Mouse (Mus musculus) heart, embryonic 12.5 days (tissue): Measurements from ENCODE around the gene Zfp607b. TPM values are rescaled to one million over a fixed set of nuclear protein-coding genes. Genes with fewer than 3 reads are reported as not detected.
A peak's percentile ranks its signal among the peaks of the same experiment; 100 is the strongest.

Experiments used
- ATAC-seq: fragments of 200-750 bp; cut with Nextera tagmentation; 2 replicates; pipeline ENCODE4 v1.8.0; 2017; ENCODE audit warnings: moderate TSS enrichment, moderate library complexity; ENCODE audit not compliant: insufficient number of reproducible peaks, low FRiP score
- H3K27ac ChIP-seq: fragments of 300-500 bp; sonication (generic); 2 replicates; pipeline ENCODE4 v1.5.1; 2016; ENCODE audit warnings: mild to moderate bottlenecking, moderate library complexity; ENCODE audit not compliant: poor library complexity, severe bottlenecking
- H3K27me3 ChIP-seq: fragments of 300-500 bp; sonication (generic); replicated peaks from 2 replicates; pipeline ENCODE4 v1.6.1; 2016; ENCODE audit warnings: mild to moderate bottlenecking, moderate library complexity
- H3K36me3 ChIP-seq: fragments of 300-500 bp; sonication (generic); 2 replicates; pipeline ENCODE4 v1.6.1; 2016; ENCODE audit warnings: mild to moderate bottlenecking, moderate library complexity
- H3K4me1 ChIP-seq: fragments of 300-500 bp; sonication (generic); replicated peaks from 2 replicates; pipeline ENCODE4 v1.6.1; 2016; ENCODE audit warnings: mild to moderate bottlenecking
- H3K4me2 ChIP-seq: fragments of 300-500 bp; sonication (generic); 2 replicates; pipeline ENCODE4 v1.6.1; 2016; ENCODE audit warnings: mild to moderate bottlenecking, moderate library complexity
- H3K4me3 ChIP-seq: fragments of 300-500 bp; sonication (generic); 2 replicates; pipeline ENCODE4 v1.5.1; 2016; ENCODE audit warnings: mild to moderate bottlenecking
- H3K9ac ChIP-seq: fragments of 300-500 bp; sonication (generic); 2 replicates; pipeline ENCODE4 v1.6.1; 2016; ENCODE audit warnings: mild to moderate bottlenecking, moderate library complexity
- H3K9me3 ChIP-seq: fragments of 300-500 bp; sonication (generic); replicated peaks from 2 replicates; pipeline ENCODE4 v1.6.1; 2016; ENCODE audit warnings: mild to moderate bottlenecking, moderate library complexity
- WGBS: fragments of 180-500 bp; shearing (Covaris S2); methylation state at CpG from one replicate; pipeline ENCODE4 v1.1.7; 2016; 5-methylcytosine and 5-hydroxymethylcytosine counted together
- polyA plus RNA-seq: library from polyadenylated mRNA; unstranded; fragments of >200 nt; fragmentation: Nextera tagmentation; extraction: Ambion mirVana; gene quantifications from 2 replicates; pipeline ENCODE4 v1.2.1, GENCODE M21; 2016

Zfp607b gene
- polyA plus RNA-seq = 1.7 and 2.8 TPM in 2 replicates

DNA sequence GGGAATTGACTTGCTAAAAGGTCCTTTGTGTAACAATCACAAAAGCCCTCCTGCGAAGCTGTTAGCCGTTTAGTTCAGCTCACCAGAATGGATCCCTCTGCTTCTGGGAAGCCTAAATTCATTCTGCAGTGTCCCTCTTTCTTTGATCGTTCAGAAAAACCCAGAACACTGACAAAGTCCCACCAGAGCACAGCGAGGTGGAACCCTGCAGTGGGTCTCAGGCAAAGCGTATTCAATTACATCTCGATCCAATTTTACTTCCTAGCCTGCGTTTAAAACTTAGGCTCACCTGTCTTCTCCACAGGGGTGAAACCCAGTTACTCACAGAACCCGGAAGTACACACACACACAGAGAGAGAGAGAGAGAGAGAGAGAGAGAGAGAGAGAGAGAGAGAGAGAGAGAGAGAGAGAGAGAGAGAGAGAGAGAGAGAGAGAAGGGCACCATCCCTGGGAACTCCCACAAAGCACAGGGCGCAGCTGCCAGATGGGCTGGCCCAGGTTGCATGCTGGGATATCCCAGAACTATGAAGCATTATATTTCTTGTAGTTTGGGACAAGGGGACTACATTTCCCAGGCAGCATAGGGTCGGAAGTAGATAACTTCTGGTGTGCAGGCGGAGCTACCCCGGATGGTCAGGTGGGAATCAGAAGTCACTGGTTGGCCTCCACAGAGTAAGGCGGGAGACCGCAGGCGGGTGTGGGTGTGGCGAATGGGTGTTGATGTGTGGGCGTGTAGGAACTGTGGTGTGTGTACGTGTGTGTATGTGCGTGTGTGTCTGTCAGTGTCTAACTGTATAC is at the start of gene Zfp607b:
Gene Zfp607b (plus strand): TSS at position 526 of the 798 bp plus-strand sequence.
- peak within 1 kb of the TSS; percentile 71 for H3K9ac ChIP-seq
- peak within 1 kb of the TSS; percentile 63 for H3K27ac ChIP-seq
- H3K9me3 ChIP-seq = no peaks in the 10 kb centered on the region
- peak within 1 kb of the TSS; percentile 86 for H3K4me2 ChIP-seq
- ATAC-seq = peak; percentile 99
- WGBS = 2% methylated on average over 19 of the region's 19 CpGs
- H3K4me1 ChIP-seq = peaks cover 4% of the 10 kb centered on the region; the same call in 1 of the 2 replicates
- H3K4me3 ChIP-seq = peak within 1 kb of the TSS; percentile 60
- no peaks in the 10 kb centered on the region for H3K36me3 ChIP-seq
- peaks cover 7% of the 10 kb centered on the region for H3K27me3 ChIP-seq

DNA sequence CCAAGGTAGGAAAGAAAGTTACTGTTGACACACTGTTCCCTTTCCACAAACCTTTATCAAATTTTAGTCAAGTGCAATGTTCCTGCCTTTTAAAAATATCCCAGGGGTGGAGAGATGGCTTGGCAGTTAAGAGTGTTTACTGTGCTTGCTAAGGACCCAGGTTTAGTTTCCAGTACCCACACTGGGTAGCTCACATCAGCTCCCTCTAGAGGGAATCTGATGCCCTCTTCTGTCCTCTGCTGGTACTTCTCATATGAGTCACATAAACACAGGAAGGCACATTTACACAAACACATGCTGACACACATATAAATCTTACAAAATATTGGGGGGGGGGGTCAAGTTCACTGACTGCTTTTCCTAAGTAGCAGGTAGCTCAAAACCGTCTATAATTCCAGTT is 44.7 kb upstream of the Zfp607b start:
- no peak overlapping the region for H3K4me2 ChIP-seq
- H3K9ac ChIP-seq = no peak overlapping the region
- H3K36me3 ChIP-seq = peaks cover 6% of the 10 kb centered on the region
- H3K4me1 ChIP-seq = no peaks in the 10 kb centered on the region
- no peak for ATAC-seq
- peaks cover 3% of the 10 kb centered on the region; the same call in 1 of the 2 replicates for H3K9me3 ChIP-seq
- H3K27ac ChIP-seq = no peak overlapping the region
- WGBS = 48% methylated on average over 1 of the region's 1 CpGs
- no peak overlapping the region for H3K4me3 ChIP-seq
- no peaks in the 10 kb centered on the region for H3K27me3 ChIP-seq

DNA sequence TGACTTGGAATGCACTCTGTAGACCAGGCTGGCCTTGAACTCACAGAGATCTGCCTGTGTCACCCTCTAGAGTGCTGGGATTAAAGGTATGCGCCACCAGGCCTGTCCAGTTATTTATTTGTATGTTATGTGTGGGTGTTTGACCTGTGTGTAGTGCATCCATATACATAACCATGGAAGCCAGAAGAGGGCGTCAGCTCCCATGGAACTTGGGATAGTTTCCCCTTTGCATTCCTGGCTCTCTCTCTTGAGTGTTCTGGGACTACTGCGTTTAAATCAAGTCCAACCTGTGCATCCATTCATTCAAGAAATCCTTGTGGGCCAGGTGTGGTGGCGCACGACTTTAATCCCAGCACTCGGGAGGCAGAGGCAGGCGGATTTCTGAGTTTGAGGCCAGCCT is 42.6 kb upstream of the Zfp607b start:
- no peak for ATAC-seq
- H3K9me3 ChIP-seq = peaks cover 3% of the 10 kb centered on the region; the same call in 1 of the 2 replicates
- 75% methylated on average over 7 of the region's 7 CpGs for WGBS
- H3K4me2 ChIP-seq = no peak overlapping the region
- no peaks in the 10 kb centered on the region for H3K4me1 ChIP-seq
- H3K27me3 ChIP-seq = peaks cover 14% of the 10 kb centered on the region
- no peak overlapping the region for H3K4me3 ChIP-seq
- no peaks in the 10 kb centered on the region for H3K36me3 ChIP-seq
- H3K9ac ChIP-seq = no peak overlapping the region
- no peak overlapping the region for H3K27ac ChIP-seq

DNA sequence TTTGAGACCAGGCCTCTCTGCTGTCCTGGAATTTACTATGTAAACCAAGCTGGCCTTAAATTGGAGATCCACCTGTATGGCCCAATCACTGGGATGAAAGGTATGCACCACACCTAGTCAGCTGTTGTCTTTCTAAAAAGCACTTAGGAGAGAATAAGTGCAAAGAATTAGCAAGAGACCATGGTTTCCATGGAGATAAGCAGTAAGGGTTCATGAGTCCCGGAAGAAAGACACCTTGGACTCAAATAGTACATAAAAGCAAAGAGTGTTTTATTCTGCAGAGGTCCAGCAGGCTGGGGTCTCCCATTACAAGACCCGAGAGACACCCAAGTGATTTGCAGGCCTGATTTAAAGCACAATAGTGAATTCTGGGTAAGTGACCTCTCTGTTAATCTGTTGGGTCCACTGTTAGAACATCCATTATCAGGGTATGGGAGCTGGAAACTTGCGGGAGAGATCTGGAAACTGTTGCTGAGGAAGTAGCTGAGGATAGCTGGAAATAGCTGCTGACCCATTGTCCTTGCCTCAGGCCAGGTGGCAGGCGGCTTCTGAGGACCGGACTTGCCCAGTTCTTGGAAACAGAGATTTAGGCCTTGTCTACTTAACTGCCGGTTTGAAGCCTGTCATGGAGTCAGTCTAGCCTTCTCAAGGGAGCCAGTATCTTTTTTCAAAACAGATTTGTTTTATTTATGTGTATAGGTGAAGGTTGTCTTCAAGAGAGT is 41.7 kb upstream of the Zfp607b start:
- Histone ChIP-seq H3K4me1 (no peaks in the 10 kb centered on the region), H3K4me2 (no peak overlapping the region), H3K36me3 (no peaks in the 10 kb centered on the region), H3K9ac (no peak overlapping the region), H3K4me3 (no peak overlapping the region), H3K9me3 (peaks cover 3% of the 10 kb centered on the region; the same call in 1 of the 2 replicates), H3K27ac (no peak overlapping the region), H3K27me3 (peaks cover 21% of the 10 kb centered on the region)
- ATAC-seq = no peak
- WGBS = 73% methylated on average over 6 of the region's 6 CpGs

DNA sequence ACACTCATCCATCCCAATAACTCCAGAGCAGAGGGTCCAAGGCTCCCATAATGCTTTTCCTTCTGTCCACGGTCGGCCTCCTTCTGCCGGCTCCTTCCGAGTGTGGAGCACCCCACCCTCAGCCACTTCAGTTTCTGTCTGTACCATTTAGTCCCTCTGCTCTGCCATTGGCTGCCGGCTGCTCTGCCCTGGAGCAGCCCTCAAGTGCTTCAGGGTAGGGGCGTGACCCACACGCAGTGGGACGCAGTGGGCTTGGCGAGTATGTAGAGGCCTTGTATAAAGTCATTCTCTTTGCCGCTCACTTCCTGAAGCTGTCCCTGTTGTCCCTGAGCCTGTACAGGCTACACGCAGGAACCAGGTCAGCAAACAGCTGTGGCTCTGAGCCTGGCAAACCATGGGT is 39.4 kb upstream of the Zfp607b start:
- H3K27ac ChIP-seq = no peak overlapping the region
- no peaks in the 10 kb centered on the region for H3K9me3 ChIP-seq
- ATAC-seq = no peak
- no peak overlapping the region for H3K4me2 ChIP-seq
- H3K4me3 ChIP-seq = no peak overlapping the region
- H3K4me1 ChIP-seq = peaks cover 5% of the 10 kb centered on the region
- peaks cover 43% of the 10 kb centered on the region for H3K27me3 ChIP-seq
- WGBS = 77% methylated on average over 11 of the region's 11 CpGs
- H3K36me3 ChIP-seq = no peaks in the 10 kb centered on the region
- H3K9ac ChIP-seq = no peak overlapping the region

DNA sequence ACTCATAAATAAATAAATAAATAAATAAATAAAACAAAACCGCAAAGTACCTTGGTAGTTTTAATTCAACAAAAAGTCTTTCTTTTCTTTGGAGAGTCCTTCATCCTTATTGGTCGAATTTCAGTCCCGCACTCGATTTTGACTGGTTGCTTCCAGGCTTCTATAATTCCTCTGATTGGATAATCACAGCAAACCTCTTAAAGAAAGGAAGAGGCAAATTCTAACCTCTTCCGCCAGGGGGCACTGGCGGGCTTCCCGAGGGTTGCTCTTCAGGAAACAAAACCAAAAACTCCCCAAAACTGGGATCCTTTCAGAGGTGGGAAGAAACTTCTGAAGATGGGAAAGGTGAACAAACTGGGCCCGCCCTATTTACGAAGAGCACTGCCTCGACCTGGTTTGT is 38.2 kb upstream of the Zfp607b start:
- Histone ChIP-seq H3K27me3 (peaks cover 56% of the 10 kb centered on the region), H3K4me3 (no peak overlapping the region), H3K9ac (no peak overlapping the region), H3K9me3 (no peaks in the 10 kb centered on the region), H3K4me2 (peak overlapping the region; percentile 15; the same call in 1 of the 2 replicates), H3K4me1 (peaks cover 5% of the 10 kb centered on the region), H3K27ac (no peak overlapping the region), H3K36me3 (no peaks in the 10 kb centered on the region)
- WGBS = 3% methylated on average over 10 of the region's 10 CpGs
- no peak for ATAC-seq

DNA sequence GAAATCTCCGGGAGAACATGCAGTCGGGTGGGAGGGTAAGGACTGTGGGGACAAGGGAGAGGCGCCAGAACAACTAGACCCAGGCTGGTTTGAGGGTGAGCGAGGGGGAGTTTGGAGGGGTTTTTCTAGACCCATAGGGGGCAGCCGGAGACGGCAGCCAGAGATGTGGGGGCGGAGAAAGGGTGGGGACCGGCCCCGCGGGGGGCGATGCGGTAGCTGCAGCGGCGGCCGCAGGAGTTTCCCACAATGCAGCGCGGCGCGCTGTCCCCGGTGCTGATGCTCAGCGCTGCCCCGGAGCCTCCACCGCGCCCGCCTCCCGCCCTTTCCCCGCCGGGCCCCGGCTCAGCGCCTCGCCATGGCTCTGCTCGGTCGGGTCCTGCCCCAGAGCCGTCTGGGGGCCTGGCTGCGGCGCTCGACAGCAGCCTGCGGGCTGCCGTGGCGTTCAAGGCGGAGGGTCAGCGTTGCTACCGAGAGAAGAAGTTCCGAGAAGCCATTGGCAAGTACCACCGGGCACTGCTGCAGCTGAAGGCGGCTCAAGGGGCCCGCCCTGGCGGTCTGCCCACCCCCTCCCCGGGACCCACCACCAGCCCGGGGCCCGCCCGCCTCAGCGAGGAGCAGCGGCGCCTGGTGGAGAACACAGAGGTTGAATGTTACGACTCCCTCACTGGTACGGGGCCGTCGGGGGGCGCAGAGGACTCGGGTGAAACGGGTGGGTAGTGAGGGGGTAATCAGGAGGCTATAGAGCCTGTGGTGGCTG is 35.3 kb upstream of the Zfp607b start, which contains the start of gene Ttc9b:
Gene Ttc9b (plus strand): TSS at position 235 of the 757 bp plus-strand sequence.
- WGBS = 7% methylated on average over 51 of the region's 62 CpGs
- ATAC-seq = 0 out of 2 replicates have a peak, but pooled peaks have one; percentile 19
- Histone ChIP-seq H3K36me3 (peaks cover 7% of the 10 kb centered on the region; the same call in 1 of the 2 replicates), H3K4me1 (peaks cover 8% of the 10 kb centered on the region), H3K27me3 (peaks cover 85% of the 10 kb centered on the region), H3K9ac (no peak within 1 kb of the TSS), H3K27ac (no peak within 1 kb of the TSS), H3K9me3 (no peaks in the 10 kb centered on the region), H3K4me3 (peak within 1 kb of the TSS; percentile 30), H3K4me2 (peak within 1 kb of the TSS; percentile 60)

DNA sequence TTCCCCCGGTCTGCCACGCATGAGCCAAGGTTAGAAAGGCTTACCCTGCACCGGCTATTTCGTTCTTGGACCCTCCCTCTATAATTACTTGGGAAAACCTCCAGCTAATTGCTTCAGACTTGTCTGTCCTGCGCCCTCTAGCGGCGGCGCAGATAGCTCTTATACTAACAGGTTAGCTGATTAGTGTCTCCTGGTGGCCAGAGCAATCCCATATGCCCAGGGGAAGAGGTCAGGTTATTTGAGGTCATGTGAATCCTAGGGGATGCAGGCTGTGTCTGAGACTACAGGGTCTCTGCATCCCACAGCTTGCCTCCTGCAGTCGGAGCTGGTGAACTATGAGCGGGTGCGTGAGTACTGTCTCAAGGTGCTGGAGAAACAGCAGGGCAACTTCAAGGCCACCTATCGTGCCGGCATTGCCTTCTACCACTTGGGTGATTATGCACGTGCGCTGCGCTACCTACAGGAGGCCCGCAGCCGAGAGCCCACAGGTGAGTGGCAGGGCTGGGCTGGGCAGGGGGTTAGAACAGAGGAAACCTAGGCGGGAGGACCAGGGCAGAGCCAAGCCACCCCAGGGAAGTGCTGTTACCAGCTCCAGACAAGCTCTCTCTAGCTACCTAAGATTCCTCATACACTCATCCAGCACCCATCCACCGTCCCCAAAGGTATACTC is 34.4 kb upstream of the Zfp607b start:
- Histone ChIP-seq H3K27ac (no peak overlapping the region), H3K9me3 (no peaks in the 10 kb centered on the region), H3K36me3 (peaks cover 7% of the 10 kb centered on the region; the same call in 1 of the 2 replicates), H3K4me2 (no peak overlapping the region), H3K4me3 (no peak overlapping the region; the same call in 1 of the 2 replicates), H3K9ac (no peak overlapping the region), H3K4me1 (peaks cover 11% of the 10 kb centered on the region), H3K27me3 (peaks cover 91% of the 10 kb centered on the region)
- no peak for ATAC-seq
- 57% methylated on average over 20 of the region's 20 CpGs for WGBS

DNA sequence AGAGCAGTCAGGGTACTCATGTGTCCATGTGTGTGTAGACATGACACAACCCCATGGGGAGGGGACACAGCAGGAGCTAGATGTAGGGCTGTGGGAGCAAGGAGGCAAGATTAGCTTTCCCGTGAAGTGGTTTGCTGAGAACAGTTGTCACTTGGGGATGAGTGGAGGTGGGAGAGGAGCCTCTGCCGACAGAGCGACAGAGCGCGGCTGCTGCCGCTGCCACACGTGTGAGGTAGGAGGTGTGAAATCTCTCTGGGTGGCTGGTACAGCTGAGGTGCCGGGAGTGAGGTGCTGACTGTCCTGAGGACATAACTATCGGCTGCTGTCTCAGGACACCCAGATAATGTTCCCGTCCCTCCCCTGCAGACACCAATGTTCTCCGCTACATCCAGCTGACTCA is 33.6 kb upstream of the Zfp607b start:
- Histone ChIP-seq H3K36me3 (peaks cover 7% of the 10 kb centered on the region; the same call in 1 of the 2 replicates), H3K9ac (no peak overlapping the region), H3K9me3 (no peaks in the 10 kb centered on the region), H3K27ac (no peak overlapping the region), H3K4me3 (no peak overlapping the region), H3K27me3 (peaks cover 93% of the 10 kb centered on the region), H3K4me2 (no peak overlapping the region), H3K4me1 (peaks cover 11% of the 10 kb centered on the region)
- no peak for ATAC-seq
- 18% methylated on average over 11 of the region's 11 CpGs for WGBS

DNA sequence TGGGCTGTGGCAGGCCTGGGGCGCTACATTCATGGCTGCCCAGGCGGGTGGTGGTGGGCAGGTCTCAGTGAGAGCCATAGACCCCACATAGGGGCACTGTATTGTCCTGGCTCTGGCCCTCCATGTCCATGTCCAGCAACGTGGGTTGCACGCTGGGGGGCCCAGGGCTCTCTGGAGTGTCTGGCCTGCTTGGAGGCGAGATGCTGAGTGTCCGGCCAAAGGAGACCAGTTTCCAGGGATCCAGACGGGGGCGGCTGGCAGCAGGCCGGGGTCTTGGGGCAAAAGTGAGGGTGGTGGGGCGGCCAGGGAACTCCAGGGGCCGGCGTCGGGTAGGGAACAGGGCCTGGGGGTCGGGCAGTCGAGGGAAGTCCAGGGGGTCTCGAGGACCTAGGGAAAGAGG is 32.5 kb upstream of the Zfp607b start:
- Histone ChIP-seq H3K27ac (no peak overlapping the region), H3K4me2 (no peak overlapping the region), H3K27me3 (peaks cover 98% of the 10 kb centered on the region), H3K9me3 (no peaks in the 10 kb centered on the region), H3K36me3 (peaks cover 13% of the 10 kb centered on the region; the same call in 1 of the 2 replicates), H3K4me1 (peaks cover 11% of the 10 kb centered on the region), H3K4me3 (no peak overlapping the region), H3K9ac (no peak overlapping the region)
- no peak for ATAC-seq
- WGBS = 85% methylated on average over 16 of the region's 16 CpGs
